Mouse (Mus musculus) MN1 (cell line): Measurements from ENCODE around the gene Tex28.
"Not testable (repeated sequence)": the region's sequence is repeated elsewhere in the genome, so short reads cannot be mapped to it uniquely, and the experiment has no call there.

Source experiments
- DNase-seq: peaks from one replicate; pipeline ENCODE4 v3.0.0-alpha.2; 2016; ENCODE audit warnings: low spot score

Gene Tex28

DNA sequence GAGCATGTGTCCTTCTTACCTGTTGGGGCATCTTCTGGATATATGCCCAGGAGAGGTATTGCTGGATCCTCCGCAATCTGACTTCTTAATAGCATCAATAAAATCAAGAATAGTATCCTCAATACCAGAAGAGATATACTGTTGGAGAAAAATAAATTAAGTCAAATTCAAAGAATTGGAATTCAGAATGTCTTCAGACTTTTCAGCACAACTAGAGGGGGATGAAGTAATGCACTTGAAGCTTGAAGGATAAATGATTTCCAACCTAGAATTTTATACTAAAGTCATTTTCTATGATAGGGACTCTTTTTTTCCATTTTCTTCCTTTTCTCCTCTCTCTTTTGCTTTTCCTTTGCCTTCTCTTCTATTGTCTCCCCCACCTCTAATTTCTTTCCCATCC lies at the start of gene Tex28:
Gene Tex28 (minus strand): TSS at position 101 of the 400 bp plus-strand sequence.
- DNase-seq: no peak

DNA sequence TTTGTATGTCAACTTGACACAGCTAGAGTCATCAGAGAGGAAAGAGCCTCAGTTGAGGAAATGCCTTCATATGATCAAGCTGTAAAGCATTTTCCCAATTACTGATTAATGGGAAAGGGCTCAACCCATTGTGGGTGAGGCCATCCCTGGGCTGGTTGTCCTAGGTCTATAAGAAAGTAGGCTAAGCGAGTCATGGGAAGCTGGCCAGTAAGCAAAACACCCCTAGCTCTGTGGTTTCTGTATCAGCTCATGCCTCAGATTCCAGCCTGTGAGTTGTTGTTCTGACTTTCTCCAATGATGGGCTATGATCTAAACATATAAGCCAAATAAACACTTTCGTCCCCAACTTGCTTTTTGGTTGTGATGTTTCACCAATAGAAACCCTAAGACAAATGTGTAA lies 35.9 kb upstream of the Tex28 start:
- no peak for DNase-seq

DNA sequence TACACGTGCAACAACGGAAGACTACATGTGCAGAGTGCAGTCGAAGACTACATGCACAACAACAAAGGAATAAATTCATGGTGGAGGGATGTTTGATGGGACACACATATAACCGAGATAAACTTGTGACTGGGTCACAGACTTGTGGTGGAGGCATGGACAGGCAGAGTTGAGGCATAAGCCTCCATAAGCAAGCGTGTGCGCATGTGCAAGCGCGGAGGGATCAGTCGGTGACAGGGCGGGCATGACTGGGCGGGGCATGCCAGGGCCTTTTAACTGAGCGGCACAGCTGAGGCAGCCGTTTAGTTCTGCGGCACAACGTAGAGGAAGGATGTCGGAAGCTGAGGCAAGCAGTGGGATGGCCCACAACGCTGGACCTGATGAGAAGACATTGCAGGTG lies 9.3 kb upstream of the Tex28 start, which contains the start of gene Tktl1:
Gene Tktl1 (plus strand): TSS at position 301 of the 400 bp plus-strand sequence.
- DNase-seq: no peak

DNA sequence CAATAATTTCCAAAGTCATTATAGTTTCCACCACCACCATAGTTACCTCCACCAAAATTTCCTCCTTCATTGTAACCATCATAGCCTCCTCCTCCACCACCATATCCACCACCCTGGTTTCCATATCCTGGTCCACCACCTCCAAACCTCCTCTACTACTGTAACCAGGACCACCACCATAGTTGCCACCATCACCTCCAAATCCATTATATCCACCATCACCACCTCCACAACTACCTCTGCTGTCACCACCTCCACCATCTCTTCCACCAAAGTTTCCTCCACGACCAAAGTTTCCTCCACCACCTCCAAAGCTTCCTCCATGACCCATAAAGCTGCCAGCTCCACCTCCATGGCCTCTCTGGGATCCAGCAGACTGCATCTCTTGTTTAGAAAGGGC lies 32.4 kb downstream of the Tex28 start, which contains the start of gene Mecp2:
Gene Mecp2 (minus strand): TSS at position 101 of the 400 bp plus-strand sequence.
- DNase-seq: not testable (repeated sequence)

DNA sequence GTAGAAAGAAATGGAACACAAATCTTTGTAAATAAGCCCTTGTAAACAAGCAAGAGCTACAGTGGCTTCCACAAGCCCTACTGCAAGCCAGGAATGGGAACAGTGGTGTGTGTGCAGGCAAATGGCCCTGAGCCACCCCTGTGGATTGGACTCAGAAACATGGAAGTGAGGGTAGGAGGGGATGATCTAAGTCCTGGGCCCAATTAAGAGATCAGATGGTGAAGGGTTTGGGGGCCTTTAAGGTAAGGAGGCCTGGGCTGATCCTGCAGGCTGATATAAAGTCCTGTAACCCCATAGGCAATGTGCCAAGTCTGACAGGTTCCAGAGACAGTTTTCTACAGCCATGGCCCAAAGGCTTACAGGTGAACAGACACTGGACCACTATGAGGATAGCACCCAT lies 40.5 kb downstream of the Tex28 start, which contains the start of gene Opn1mw:
Gene Opn1mw (plus strand): TSS at position 301 of the 400 bp plus-strand sequence.
- no peak for DNase-seq

DNA sequence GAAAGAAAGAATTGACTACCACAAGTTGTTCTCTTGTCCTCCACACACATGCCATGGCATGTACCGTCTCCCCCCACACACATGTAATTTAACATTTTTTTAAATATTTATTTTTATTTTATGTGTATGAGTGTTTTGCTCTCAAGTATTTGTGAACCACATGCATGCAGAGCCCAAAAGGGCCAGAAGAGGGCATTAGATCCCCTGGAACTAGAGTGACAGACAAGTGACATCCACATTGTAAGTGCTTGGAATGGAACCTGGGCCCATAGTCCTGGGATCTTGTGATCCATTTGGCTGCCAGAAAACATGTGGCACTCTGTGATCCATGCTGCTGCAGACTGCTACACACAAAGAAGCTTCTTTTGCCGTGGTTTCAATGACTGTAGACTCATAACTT lies 42.7 kb downstream of the Tex28 start:
- DNase-seq: no peak

DNA sequence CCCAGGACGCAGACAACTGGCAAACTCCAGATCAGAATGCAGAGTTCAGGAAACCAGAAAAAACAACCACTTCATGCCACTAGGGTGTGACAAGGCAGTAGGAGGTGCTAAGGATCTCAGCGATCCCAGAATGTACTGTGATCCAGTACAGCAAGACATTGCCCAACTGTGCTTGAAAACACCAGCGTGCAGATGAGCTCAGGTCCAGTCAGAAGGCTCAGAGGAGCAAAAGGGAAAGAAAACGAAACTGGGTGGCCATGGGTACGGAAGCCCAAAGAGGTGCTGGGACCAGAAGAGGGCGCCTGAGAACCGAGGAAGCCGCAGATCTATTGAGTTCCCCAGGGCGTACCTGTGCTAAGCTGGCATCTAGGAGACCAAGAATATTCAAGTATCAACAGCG lies 52.1 kb downstream of the Tex28 start:
- DNase-seq: peak; percentile 55

DNA sequence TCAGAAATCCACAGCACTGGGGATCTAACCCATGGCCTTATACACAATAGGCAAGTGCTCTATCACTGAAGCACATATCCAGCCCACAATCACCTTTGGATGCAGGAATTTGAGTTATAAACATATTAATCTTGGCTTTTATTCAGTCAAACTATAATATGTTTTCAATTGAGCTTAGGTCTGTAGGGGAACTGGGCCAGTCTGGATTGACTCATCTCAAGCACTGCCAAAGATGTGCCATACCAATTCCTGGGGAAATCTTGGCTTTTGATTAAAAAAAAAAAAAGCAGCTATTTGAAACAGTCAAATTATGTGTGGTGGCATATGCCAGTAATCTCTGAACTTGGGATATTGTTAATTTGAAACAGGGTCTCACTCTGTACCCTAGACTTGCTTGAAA lies 53.6 kb downstream of the Tex28 start:
- no peak for DNase-seq

DNA sequence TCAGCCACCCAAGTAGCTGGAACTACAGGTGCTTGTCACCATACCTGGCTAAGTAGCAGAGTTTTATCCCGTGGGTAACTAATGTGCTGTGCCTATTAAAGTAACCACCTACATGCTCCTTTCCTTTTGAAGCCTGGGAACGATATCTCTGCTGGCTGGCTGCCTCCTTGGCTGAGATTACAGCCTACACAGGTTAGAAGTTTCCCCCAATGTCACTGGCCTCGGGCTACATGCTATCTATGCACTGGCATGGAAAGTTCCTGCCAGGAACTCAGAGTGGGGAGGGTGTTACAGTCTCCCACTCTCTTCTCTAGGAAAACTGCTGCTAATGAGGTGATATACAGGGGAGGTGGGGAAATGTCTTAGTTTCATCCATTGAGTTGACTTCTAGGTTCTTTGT lies 58.9 kb downstream of the Tex28 start:
- no peak for DNase-seq

DNA sequence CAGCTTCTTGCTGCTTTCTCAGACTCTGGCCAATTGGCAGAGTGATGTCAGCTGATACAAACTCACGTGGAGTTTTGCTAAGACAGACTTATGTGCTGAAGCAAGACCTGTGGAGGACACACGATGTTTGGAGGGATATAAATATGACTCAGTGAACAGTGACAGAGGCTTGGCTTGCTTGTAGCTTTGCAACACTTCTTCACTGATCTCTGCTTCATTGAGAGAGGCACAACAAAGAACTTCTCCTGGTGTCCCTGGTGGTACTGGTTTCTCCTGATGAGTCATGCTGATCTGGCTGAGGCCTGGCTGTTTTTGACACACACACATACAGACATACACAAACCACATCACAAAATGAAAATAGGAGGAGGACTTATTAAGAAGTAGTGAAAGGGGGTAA lies 61.7 kb downstream of the Tex28 start:
- DNase-seq: no peak

DNA sequence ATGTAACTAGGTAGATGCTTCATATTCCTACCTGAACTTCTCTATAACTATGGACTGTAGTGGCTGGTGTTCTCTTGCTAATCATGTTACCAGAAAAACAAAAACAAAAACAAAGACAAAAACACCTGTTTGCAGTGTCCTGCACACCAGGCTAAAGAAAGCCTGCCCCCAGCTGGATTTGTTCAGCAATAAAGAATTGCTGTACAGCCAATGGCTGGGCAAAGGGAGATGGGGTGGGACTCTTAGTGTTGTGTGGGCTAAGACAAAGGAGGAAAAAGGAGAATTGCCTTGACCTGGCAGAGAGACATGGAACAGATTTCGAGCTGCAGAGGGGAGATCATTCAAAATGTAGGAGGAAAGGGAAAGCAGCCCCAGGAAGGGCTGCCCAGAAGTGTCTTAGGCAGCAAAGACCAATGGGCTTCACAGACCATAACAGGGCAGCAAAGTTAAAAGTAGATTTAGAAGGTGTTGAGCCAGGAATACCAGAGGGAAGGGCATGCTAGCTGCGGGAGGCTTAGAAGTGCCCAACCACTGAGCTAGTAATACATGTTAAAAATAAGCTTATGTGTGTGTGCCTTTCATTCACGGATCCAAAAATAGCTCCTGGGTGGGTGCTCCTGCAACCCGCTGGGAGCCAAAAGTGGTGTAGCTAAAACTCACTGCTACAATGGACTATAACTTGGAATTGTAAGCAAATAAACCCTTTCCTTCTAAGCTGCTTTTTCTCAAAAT lies 64.0 kb downstream of the Tex28 start:
- no peak for DNase-seq
